Comparison of ENCODE assay signal across 24 mouse cellular contexts in genomic region chr11:116480975-116481374, GRCm38 (mm10). TPM values are rescaled to one million over a fixed set of nuclear protein-coding genes. Genes with fewer than 3 reads are reported as not detected.
DNase-seq lines count a peak whose midpoint lies in the region; TF ChIP-seq lines count a peak whose summit lies in the region.
"Had no signal": no experiment of that assay in that cellular context is flagged by ENCODE, and none has a peak within 500 bp of the region (broad histone marks: within the 10 kb centered on the region; RNA-seq: fewer than 3 reads in every experiment).

No protein-coding gene starts in this region.

- peak overlapping the region; percentile 37; the same call in 1 of the 2 replicates for H3K27ac ChIP-seq in layer of hippocampus, adult 2 months
- H3K27ac ChIP-seq: embryonic facial prominence, embryonic 10.5 days; embryonic facial prominence, embryonic 13.5 days; forebrain, embryonic 12.5 days; forebrain, embryonic 15.5 days; heart, adult 2 months; heart, embryonic 10.5 days; heart, embryonic 13.5 days; hindbrain, embryonic 12.5 days; hindbrain, embryonic 15.5 days had no signal

- DNase-seq in adrenal gland, postnatal 10 days: peak; percentile 45
- DNase-seq in adrenal gland, postnatal 14 days: no peak
- peak; percentile 48 to 65 for DNase-seq in cerebellum, postnatal 10 days
- no peak for DNase-seq in cerebellum, adult 11 months
- DNase-seq in layer of hippocampus, adult 2 months (ENCODE audit: low spot score in 2 of 2): no peak
- DNase-seq in layer of hippocampus, adult 9-11 months: no peak
- DNase-seq: adrenal gland, postnatal 25 days; embryo, embryonic 11 days; gastrocnemius, postnatal 25 days; heart, adult 2 months; heart, postnatal 14 days; kidney, adult 2 months had no signal

- TF ChIP-seq CTCF in layer of hippocampus, adult 2 months (conservative IDR thresholded peaks at IDR 0.05): no peak

- no peak overlapping the region for H3K4me3 ChIP-seq in layer of hippocampus, adult 2 months
- H3K4me3 ChIP-seq: embryonic facial prominence, embryonic 10.5 days; embryonic facial prominence, embryonic 13.5 days; erythroblast, embryonic 14.5 days; forebrain, embryonic 12.5 days; forebrain, embryonic 15.5 days; heart, adult 2 months; heart, embryonic 10.5 days; heart, embryonic 13.5 days; hindbrain, embryonic 12.5 days; hindbrain, embryonic 15.5 days had no signal

RNA-seq across cellular contexts. Expression of gene Prpsap1, which starts 13.0 kb away (rescaled TPM):
- 10 to 100 TPM; 68.0 to 80.1 TPM for total RNA-seq in adrenal gland, postnatal 10 days (2021)
- total RNA-seq in adrenal gland, postnatal 14 days (2021): 81.1 and 81.8 TPM in 2 replicates
- 10 to 100 TPM; 84.2 to 98.5 TPM for total RNA-seq in layer of hippocampus, adult 2 months (2021)

RNA-seq across cellular contexts. Expression of gene Qrich2, which starts 14.9 kb away (rescaled TPM):
- not detected for total RNA-seq in adrenal gland, postnatal 10 days (2021)
- total RNA-seq in adrenal gland, postnatal 14 days (2021): not detected in 2 replicates
- total RNA-seq in layer of hippocampus, adult 2 months (2021): under 1 TPM in 1 of 2 experiments, not detected in 1; 0.17 TPM
- total RNA-seq: adrenal gland, adult 18-20 months; adrenal gland, postnatal 25 days; gastrocnemius, adult 8-10 months; gastrocnemius, postnatal 25 days; heart, adult 2 months; heart, postnatal 14 days; hematopoietic stem cell, adult 5-6 weeks had no signal

RNA-seq across cellular contexts. Expression of gene Ubald2, which starts 47.1 kb away (rescaled TPM):
- 10 to 100 TPM; 47.9 to 51.1 TPM for total RNA-seq in adrenal gland, postnatal 10 days (2021)
- total RNA-seq in adrenal gland, postnatal 14 days (2021): 36.4 and 38.8 TPM in 2 replicates
- total RNA-seq in layer of hippocampus, adult 2 months (2021): 10 to 100 TPM; 32.5 to 41.9 TPM

RNA-seq across cellular contexts. Expression of gene Sphk1, which starts 49.8 kb away (rescaled TPM):
- 1 to 10 TPM; 3.0 to 5.1 TPM for total RNA-seq in adrenal gland, postnatal 10 days (2021)
- total RNA-seq in adrenal gland, postnatal 14 days (2021): 2.3 and 3.5 TPM in 2 replicates
- 1 to 10 TPM; 1.6 to 1.9 TPM for total RNA-seq in layer of hippocampus, adult 2 months (2021)

Comparison
In these comparisons a context has a peak if more than half of its experiments do, and no peak if none do; other contexts are left out.
1. DNase-seq: peak in adrenal gland, postnatal 10 days (single experiment) and cerebellum, postnatal 10 days (2 of 2); none in adrenal gland, postnatal 14 days (single experiment), cerebellum, adult 11 months (single experiment), layer of hippocampus, adult 2 months (0 of 2) and layer of hippocampus, adult 9-11 months (single experiment).